Mouse (Mus musculus): ENCODE data around the gene Taf6. TPM values are rescaled to one million over a fixed set of nuclear protein-coding genes. Genes with fewer than 3 reads are reported as not detected.
"Not testable (repeated sequence)": the region's sequence is repeated elsewhere in the genome, so short reads cannot be mapped to it uniquely, and the experiment has no call there.

Gene Taf6
- total and polyA plus RNA-seq, 3 experiments, result 32.1 to 56.7 (median 36.5) TPM

DNA sequence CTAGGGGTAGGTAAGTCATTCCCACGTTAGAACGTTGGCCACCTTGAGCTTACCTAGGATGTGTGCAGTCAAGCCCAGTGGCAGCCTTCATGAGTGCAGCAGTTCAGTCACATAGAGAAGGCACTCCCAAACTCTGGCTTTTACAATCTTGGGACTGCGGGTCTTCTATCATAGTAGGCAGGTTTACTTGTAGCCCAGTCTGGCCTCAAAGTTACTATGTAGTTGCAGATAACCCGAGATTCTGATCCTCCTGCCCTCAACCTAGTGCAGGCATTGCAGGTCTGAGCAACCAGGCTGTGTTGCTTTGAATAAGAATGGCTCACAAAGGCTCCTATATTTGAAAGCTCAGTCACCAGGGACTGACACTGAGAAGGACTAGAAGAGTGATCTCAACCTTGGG lies 39.2 kb upstream of the Taf6 start:
- Histone ChIP-seq H3K27me3 (ENCODE audit: control insufficient read depth, insufficient read depth, low read length) (no peaks in the 10 kb centered on the region), H3K36me3 (ENCODE audit: control insufficient read depth, insufficient read depth, low read length) (no peaks in the 10 kb centered on the region), H3K4me3 (no peak overlapping the region), H3K4me1 (ENCODE audit: control insufficient read depth, insufficient read depth, low read length) (no peaks in the 10 kb centered on the region), H3K27ac (no peak overlapping the region), H3K9ac (ENCODE audit: low read depth, low read length) (no peak overlapping the region), H3K79me2 (replicated peaks; ENCODE audit: control insufficient read depth, insufficient read depth, low read length) (no peaks in the 10 kb centered on the region)
- intact Hi-C loops (cut with DNase I), result no loop called here
- TF ChIP-seq EP300 (IDR thresholded peaks at IDR 0.05; ENCODE audit: insufficient read depth, low read depth, low read length) (no peak), POLR2A (IDR thresholded peaks at IDR 0.05; ENCODE audit: insufficient read depth, low read depth, low read length) (no peak), CTCF (IDR thresholded peaks at IDR 0.05) (no peak)
- WGBS, result 69% methylated on average over 4 of the region's 4 CpGs
- DNase-seq, result no peak

DNA sequence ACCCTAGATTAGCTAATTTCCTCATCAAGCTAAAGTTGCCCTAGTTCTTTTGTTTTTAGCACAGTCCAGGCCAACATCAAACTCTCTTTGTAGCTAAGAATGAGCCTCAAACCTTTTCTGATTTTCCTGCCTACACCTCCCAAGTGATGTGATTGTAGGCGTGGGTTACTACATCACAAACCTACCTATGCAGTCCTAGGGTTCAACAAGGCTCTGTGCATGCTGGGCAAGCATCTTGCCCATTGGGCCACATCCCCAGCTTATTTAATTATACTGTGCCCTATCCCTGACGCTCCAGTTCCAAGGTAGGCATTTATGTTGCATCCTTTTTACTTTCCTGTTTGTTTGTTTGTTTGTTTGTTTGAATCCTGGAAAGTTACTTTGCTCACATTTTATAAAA lies 38.4 kb upstream of the Taf6 start, which contains the start of gene Nxpe5:
Gene Nxpe5 (plus strand): TSS at position 199 of the 400 bp plus-strand sequence.
- no peak for DNase-seq
- intact Hi-C loops (cut with DNase I), result no loop called here
- Histone ChIP-seq H3K4me3 (no peak within 1 kb of the TSS), H3K27me3 (ENCODE audit: control insufficient read depth, insufficient read depth, low read length) (no peaks in the 10 kb centered on the region), H3K9ac (ENCODE audit: low read depth, low read length) (no peak within 1 kb of the TSS), H3K4me1 (ENCODE audit: control insufficient read depth, insufficient read depth, low read length) (no peaks in the 10 kb centered on the region), H3K79me2 (replicated peaks; ENCODE audit: control insufficient read depth, insufficient read depth, low read length) (no peaks in the 10 kb centered on the region), H3K36me3 (ENCODE audit: control insufficient read depth, insufficient read depth, low read length) (no peaks in the 10 kb centered on the region), H3K27ac (no peak within 1 kb of the TSS)
- TF ChIP-seq POLR2A (IDR thresholded peaks at IDR 0.05; ENCODE audit: insufficient read depth, low read depth, low read length) (no peak), CTCF (IDR thresholded peaks at IDR 0.05) (no peak), EP300 (IDR thresholded peaks at IDR 0.05; ENCODE audit: insufficient read depth, low read depth, low read length) (no peak)
- 49% methylated on average over 2 of the region's 2 CpGs for whole genome bisulfite sequencing

DNA sequence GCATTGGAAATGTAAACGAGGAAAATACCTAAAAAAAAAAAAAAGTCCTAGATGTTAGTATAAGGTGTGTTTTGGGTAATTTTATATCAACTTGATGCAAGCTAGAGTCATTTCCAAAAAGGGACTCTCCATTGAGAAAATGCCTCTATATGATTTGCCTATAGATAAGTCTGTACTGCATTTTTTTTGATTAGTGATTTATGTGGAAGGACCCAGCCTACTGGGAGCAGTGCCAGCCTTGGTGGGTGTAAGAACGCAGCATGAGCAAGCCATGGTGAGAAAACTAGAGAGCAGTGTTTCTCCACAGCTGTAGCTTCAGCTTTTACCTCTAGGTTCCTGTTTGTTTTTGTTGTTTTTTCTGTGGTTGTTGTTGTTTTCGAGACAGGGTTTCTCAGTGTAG lies 36.0 kb upstream of the Taf6 start:
- H3K4me1 ChIP-seq (ENCODE audit: control insufficient read depth, insufficient read depth, low read length), result no peaks in the 10 kb centered on the region
- 36% methylated on average over 3 of the region's 3 CpGs for WGBS
- H3K27ac ChIP-seq, result no peak overlapping the region
- TF ChIP-seq EP300 (IDR thresholded peaks at IDR 0.05; ENCODE audit: insufficient read depth, low read depth, low read length) (no peak), POLR2A (IDR thresholded peaks at IDR 0.05; ENCODE audit: insufficient read depth, low read depth, low read length) (no peak), CTCF (IDR thresholded peaks at IDR 0.05) (no peak)
- H3K4me3 ChIP-seq, result no peak overlapping the region
- no peaks in the 10 kb centered on the region for H3K36me3 ChIP-seq (ENCODE audit: control insufficient read depth, insufficient read depth, low read length)
- H3K79me2 ChIP-seq (replicated peaks; ENCODE audit: control insufficient read depth, insufficient read depth, low read length), result no peaks in the 10 kb centered on the region
- no peak overlapping the region for H3K9ac ChIP-seq (ENCODE audit: low read depth, low read length)
- DNase-seq, result no peak
- intact Hi-C loops (cut with DNase I), result loop anchor here (5.0 kb wide), 1 partner anchor 249 kb away; no protein-coding TSS in a partner anchor
- no peaks in the 10 kb centered on the region for H3K27me3 ChIP-seq (ENCODE audit: control insufficient read depth, insufficient read depth, low read length)

DNA sequence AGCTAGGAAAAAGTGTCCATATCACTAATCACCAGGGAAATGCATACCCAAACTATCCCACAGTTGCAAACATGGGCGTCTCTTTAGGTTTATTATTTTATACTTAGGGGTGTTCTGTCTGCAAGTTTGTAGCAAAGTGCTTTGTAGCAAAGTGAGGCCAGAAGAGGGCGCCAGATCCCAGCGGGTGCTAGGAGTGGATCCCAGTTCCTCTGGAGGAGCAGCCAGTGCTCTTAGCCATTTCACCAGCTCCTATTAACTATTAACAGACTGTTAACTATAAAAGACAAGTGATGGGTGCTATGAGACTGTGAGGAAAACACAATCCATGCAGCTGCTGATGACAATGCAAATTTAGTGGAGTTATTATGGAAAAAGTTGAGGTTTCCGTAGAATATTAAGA lies 34.9 kb upstream of the Taf6 start:
- no peaks in the 10 kb centered on the region for H3K36me3 ChIP-seq (ENCODE audit: control insufficient read depth, insufficient read depth, low read length)
- no peak overlapping the region for H3K4me3 ChIP-seq
- H3K4me1 ChIP-seq (ENCODE audit: control insufficient read depth, insufficient read depth, low read length), result no peaks in the 10 kb centered on the region
- 23% methylated on average over 4 of the region's 4 CpGs for WGBS
- DNase-seq, result peak; percentile 80 to 86
- TF ChIP-seq EP300 (IDR thresholded peaks at IDR 0.05; ENCODE audit: insufficient read depth, low read depth, low read length), result no peak
- TF ChIP-seq POLR2A (IDR thresholded peaks at IDR 0.05; ENCODE audit: insufficient read depth, low read depth, low read length), result no peak
- intact Hi-C loops (cut with DNase I), result loop anchor here (5.0 kb wide), 1 partner anchor 250 kb away; no protein-coding TSS in a partner anchor
- H3K9ac ChIP-seq (ENCODE audit: low read depth, low read length), result no peak overlapping the region
- no peak overlapping the region for H3K27ac ChIP-seq
- H3K27me3 ChIP-seq (ENCODE audit: control insufficient read depth, insufficient read depth, low read length), result no peaks in the 10 kb centered on the region
- H3K79me2 ChIP-seq (replicated peaks; ENCODE audit: control insufficient read depth, insufficient read depth, low read length), result no peaks in the 10 kb centered on the region

DNA sequence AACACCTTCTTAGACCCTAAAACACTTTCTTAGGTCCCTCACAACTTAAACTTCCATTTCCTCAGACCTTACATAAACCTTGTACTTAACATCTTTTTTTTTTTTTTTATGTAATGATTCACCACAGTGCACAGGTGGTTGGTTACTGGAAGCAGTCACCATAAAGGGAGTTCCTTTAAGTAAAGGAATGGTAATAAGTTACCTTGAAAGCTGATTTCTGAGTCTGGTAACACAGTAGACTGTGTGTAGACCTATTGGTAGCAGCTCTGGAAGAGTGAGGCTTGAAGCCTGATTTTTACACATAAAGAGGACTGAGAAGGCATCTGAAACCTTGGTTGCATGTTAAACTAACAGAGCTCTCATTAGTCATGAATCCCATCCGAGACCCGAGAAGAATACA lies 32.6 kb upstream of the Taf6 start:
- WGBS, result 40% methylated on average over 2 of the region's 2 CpGs

DNA sequence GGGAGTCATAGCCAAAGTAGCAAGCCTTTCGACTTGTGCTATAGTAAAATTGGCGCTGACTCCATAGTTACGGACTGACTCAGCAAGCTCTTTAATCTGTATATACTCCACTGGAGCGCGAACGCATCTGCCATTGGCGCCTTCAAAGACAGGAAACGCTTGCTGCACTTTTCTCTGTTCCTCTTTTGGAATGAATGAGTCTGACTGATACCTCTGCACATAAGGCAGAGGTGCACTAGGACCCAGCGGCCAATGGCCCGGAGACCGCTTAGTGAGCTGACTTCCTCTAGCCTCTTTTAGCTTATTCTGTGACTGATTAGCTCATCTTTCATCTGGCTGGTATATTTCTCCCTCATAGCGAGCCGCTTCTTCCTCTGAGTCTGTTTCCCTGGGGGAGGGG lies 29.4 kb upstream of the Taf6 start:
- H3K4me3 ChIP-seq; H3K79me2 ChIP-seq (replicated peaks; ENCODE audit: control insufficient read depth, insufficient read depth, low read length); H3K27ac ChIP-seq; H3K27me3 ChIP-seq (ENCODE audit: control insufficient read depth, insufficient read depth, low read length); DNase-seq; intact Hi-C loops (cut with DNase I); H3K4me1 ChIP-seq (ENCODE audit: control insufficient read depth, insufficient read depth, low read length); H3K9ac ChIP-seq (ENCODE audit: low read depth, low read length); H3K36me3 ChIP-seq (ENCODE audit: control insufficient read depth, insufficient read depth, low read length): not testable (repeated sequence)
- WGBS, result 91% methylated on average over 13 of the region's 13 CpGs

More for the DNA sequence above, 32.6 kb upstream of the Taf6 start:
- no peak overlapping the region for H3K4me3 ChIP-seq
- H3K27me3 ChIP-seq (ENCODE audit: control insufficient read depth, insufficient read depth, low read length), result no peaks in the 10 kb centered on the region
- no peak for TF ChIP-seq POLR2A (IDR thresholded peaks at IDR 0.05; ENCODE audit: insufficient read depth, low read depth, low read length)
- TF ChIP-seq CTCF (IDR thresholded peaks at IDR 0.05), result no peak
- TF ChIP-seq EP300 (IDR thresholded peaks at IDR 0.05; ENCODE audit: insufficient read depth, low read depth, low read length), result no peak
- no peak for DNase-seq
- H3K36me3 ChIP-seq (ENCODE audit: control insufficient read depth, insufficient read depth, low read length), result no peaks in the 10 kb centered on the region
- no peaks in the 10 kb centered on the region for H3K4me1 ChIP-seq (ENCODE audit: control insufficient read depth, insufficient read depth, low read length)
- H3K79me2 ChIP-seq (replicated peaks; ENCODE audit: control insufficient read depth, insufficient read depth, low read length), result no peaks in the 10 kb centered on the region
- intact Hi-C loops (cut with DNase I), result loop anchor here (5.0 kb wide), 1 partner anchor 252 kb away; no protein-coding TSS in a partner anchor
- H3K9ac ChIP-seq (ENCODE audit: low read depth, low read length), result no peak overlapping the region
- H3K27ac ChIP-seq, result no peak overlapping the region

Data from heart, adult 2 months (tissue).